Mouse (Mus musculus) heart, postnatal 14 days (tissue): Measurements from ENCODE around the gene Eef1akmt3. TPM values are rescaled to one million over a fixed set of nuclear protein-coding genes. Genes with fewer than 3 reads are reported as not detected.

Source experiments
- DNase-seq, 2 experiments: peaks; one replicate each; pipeline ENCODE4 v3.0.0; 2021 to 2022
- intact Hi-C: fragments of 180-260 bp; cut with DNase I; formaldehyde crosslinking; loops from one replicate; pipeline ENCODE4 v1.15.1; 2025
- total RNA-seq, 2 experiments: library from RNA; stranded (reverse); gene quantifications; 2 replicates each; pipeline ENCODE4 v1.2.3; 2021

Eef1akmt3 gene
- total RNA-seq, 2 experiments from 2014 or later = 0.12 TPM; not detected in 1

DNA sequence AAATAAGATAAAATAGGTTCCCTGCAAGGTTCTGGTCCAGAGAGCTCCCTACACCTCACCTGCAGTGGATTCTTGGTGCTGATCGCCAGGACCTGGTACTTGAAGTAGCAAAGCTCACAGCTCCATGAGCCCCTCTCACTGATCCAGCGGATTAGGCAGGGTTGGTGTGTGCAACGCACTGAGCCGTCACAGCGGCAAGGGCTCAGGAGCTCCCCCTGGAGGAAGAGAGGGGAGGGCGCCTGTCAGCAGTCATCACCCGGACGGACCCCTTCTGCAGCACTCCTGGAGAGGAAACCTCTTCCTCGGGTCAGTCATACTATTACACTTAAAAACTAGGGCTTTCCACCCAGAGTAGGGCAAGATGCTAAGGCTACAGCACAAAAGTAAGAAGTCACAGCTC is 16.8 kb upstream of the Eef1akmt3 start:
- DNase-seq = peak; percentile 80 to 86
- intact Hi-C loops = no loop called here

DNA sequence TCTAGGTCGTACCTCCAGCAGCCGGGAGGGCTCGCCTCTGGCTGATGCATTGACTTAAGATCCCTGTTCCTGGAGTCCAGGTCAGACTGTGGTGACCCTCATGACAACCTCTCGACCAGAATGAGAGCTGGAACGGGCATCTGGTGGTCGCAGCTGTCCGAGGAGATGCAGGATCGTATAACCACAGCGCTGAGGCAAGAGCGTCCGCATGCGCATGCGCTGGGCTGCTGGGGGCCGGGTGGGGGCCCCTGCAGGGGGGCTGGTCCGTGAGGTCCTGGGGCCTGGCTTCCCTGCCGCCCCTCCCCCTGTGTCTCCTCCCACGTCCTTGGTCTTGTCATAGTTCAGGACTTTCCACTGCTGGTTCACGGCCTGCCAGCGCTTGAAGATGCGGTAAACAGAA is 15.2 kb upstream of the Eef1akmt3 start:
- no peak for DNase-seq
- intact Hi-C loops = no loop called here

GRCm38 (mm10) chr10:127055406-127055805 is 14.1 kb upstream of the Eef1akmt3 start:
- no peak for DNase-seq
- intact Hi-C loops = no loop called here

DNA sequence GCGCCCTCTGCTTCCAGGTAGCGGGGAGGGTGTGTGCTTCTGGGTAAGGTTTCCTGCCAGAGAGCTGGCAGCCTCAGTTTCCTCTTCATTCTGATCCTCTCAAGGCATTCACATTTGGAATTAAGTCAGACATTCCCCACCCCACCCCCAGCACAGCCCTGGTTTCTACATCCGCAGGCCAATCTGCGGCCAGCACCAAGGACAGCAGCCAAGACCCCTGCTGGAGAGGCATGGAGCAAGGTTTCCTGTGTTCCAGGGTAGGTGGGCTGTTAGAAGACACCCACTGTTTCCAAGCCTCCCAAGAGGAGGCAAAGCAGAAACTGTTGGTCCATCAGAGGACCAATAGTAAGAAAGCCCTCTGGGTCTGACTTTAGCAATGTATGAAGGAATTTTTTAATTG is 13.3 kb upstream of the Eef1akmt3 start:
- no peak for DNase-seq
- intact Hi-C loops = no loop called here

GRCm38 (mm10) chr10:127050119-127050474 is 8.8 kb upstream of the Eef1akmt3 start:
- DNase-seq = no peak
- intact Hi-C loops = no loop called here

DNA sequence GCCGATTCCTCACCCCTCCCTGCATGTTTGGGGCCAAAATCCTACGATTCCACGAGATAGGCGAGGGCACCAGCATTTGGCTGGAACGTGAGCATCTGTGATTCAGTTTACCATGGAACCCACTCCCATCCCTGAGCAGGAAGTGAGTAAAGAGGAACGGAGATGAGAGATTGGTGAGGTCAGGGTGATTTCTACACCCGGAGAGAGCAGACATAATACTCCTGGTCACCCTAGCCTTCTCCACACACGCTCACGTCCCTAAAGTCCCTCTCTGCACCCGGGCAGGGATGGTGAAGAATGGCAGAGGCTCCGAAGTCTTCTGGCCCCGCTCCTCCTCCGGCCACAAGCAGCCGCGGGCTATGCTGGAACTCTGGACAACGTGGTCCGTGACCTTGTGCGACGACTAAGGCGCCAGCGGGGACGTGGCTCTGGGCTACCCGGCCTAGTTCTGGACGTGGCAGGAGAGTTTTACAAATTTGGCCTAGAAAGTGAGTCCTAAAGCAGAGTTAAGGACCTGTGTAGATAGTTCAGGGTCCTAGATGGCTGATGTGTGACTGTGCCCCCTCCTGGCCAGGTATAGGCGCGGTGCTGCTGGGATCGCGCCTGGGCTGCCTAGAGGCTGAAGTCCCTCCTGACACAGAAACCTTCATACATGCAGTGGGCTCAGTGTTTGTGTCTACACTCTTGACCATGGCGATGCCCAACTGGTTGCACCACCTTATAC is 8.2 kb upstream of the Eef1akmt3 start:
- no peak for DNase-seq
- intact Hi-C loops = no loop called here

DNA sequence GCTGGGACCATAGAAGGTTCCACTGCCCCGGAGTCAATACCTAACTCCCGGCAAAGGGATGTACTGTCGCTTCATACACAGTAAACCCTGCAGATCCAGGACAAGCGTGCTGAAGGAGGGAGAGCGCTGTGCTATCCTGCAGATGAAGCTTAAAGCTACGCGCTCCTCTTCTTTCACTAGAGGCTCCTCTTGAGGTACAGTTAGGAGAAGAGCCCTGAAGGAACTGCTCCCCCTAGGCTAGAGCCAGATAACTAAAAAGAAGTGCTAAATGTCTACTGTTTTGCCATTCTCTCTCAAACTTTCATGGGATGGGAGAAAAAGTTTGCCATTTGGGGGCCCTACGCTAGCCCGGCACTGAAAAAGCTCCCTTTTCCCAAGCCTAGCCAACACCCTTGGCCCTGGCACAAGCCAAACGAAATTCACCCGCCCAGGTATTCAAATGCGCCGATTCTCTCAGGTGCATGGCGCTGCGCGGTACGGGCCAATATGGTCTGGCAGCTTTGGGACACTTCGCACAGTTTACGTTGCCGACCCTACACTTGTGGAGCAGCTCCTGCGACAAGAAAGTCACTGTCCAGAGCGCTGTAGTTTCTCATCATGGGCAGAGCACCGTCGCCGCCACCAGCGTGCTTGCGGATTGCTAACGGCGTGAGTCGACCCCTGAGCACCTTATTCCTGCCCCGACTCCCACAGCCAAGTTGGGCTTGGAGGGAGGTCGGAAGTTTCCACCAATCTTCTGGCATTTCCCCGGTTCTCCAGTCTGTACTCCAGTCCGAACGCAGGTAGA is 7.5 kb upstream of the Eef1akmt3 start:
- intact Hi-C loops = no loop called here
- DNase-seq = no peak

- intact Hi-C loops = no loop called here
- DNase-seq = no peak
Observed at GRCm38 (mm10) chr10:127047954-127048353, 6.6 kb upstream of the Eef1akmt3 start, which contains the start of gene Cyp27b1. Cyp27b1 (plus strand) TSS chr10:127048250.

DNA sequence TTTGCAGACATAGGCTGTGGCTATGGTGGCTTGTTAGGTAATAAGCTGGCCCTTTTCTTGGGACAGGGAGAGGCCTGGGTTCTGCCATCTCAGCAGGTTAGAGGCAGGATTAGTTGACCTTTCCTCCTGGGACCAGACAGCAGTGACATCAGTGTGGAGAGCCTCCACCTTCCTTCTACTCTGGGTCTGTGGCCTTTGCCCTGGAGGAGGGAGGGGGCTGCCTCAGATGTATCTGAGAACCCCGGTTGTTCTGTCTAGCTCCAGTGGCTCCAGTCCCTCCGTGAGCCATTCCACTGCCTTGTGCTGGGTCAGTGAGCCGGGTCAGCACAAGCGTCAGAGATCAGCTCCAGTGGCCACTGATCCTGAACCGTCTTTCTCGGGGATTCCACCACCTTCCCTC is 1.9 kb upstream of the Eef1akmt3 start:
- intact Hi-C loops = no loop called here
- DNase-seq = no peak

- intact Hi-C loops = no loop called here
- no peak for DNase-seq
Observed at GRCm38 (mm10) chr10:127042468-127043115, 1.3 kb upstream of the Eef1akmt3 start.

DNA sequence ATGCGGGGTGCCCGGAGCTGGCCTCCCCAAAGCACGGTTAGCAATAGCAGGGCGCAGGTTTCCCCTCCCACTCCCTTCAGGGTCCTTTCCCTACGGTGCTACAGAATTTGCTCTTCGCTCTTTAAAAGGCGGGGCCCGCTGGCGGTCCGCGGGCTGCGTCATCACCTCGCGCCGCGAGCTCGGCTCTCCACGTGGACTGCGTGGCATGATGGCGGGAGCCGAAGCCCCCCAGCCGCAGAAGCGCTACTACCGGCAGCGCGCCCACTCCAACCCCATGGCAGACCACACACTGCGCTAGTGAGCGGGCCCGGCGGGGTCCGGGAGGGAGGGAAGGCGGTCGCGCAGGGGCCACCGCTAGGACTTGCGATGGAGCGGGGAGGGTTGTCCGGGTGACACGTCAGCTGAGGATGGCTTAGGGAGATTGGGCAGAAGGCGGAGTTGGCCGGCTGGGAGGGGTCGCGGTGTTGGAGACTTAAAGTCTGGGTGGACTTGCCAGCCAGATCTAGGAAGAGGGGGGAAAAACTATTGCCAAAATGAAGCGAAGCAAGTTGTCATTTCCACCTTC is 543 bp upstream of the Eef1akmt3 start:
- DNase-seq = peak; percentile 89 to 93
- intact Hi-C loops = no loop called here

DNA sequence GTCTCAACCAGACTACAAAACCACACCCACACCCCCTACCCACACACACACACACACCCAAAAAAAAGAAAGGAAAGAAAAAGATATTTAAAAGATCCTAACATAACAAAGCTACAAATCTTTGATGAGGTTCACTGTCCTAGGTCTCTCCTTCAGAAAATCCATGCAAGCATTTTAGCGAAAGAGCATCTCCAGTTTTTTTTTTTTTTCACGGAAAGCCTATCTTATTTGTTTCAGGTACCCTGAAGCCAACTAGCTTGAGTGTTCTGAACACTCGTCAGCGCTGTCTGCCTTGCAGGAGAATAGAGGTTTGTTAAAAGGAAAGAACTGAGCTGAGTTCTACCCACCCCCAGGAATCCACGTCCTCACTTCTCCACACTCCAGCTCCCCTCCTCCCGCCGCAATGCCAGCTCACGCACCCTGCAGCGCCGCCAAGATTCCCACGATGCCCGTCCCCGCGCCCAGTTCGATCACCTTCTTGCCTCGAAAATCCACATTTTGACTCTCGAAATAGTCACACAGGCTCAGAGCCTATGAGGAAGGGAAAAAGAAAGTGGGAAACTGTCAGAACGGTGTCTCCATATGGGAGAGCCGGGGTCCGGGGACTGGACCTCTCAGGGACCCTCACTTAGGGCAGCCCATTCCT is 621 bp downstream of the Eef1akmt3 start:
- intact Hi-C loops = no loop called here

GRCm38 (mm10) chr10:127037641-127038040 is 3.7 kb downstream of the Eef1akmt3 start:
- no peak for DNase-seq
- intact Hi-C loops = no loop called here

More for the DNA sequence above, 621 bp downstream of the Eef1akmt3 start:
- DNase-seq = no peak

DNA sequence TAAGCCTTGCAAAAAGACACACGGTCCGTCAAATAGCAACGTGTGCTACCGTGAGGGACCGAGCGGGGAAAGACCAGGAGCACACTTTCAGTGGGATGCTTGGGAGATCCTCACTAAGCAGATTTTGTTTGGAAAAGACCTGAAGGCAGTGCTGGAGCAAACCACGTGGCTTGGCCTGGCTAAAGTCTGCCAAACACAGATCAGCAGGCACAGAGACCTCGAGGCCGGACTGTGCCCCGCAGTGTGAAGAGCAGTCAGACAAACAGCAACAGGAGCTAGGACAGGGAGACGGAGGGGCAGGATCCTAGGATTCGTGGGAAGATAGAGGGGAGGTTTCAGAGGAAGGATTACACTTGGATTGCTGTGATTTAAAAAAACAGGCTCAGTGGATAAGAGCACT is 5.0 kb downstream of the Eef1akmt3 start:
- DNase-seq = no peak
- intact Hi-C loops = no loop called here

- DNase-seq = no peak
- intact Hi-C loops = no loop called here
Observed at GRCm38 (mm10) chr10:127033301-127033741, 8.0 kb downstream of the Eef1akmt3 start.

DNA sequence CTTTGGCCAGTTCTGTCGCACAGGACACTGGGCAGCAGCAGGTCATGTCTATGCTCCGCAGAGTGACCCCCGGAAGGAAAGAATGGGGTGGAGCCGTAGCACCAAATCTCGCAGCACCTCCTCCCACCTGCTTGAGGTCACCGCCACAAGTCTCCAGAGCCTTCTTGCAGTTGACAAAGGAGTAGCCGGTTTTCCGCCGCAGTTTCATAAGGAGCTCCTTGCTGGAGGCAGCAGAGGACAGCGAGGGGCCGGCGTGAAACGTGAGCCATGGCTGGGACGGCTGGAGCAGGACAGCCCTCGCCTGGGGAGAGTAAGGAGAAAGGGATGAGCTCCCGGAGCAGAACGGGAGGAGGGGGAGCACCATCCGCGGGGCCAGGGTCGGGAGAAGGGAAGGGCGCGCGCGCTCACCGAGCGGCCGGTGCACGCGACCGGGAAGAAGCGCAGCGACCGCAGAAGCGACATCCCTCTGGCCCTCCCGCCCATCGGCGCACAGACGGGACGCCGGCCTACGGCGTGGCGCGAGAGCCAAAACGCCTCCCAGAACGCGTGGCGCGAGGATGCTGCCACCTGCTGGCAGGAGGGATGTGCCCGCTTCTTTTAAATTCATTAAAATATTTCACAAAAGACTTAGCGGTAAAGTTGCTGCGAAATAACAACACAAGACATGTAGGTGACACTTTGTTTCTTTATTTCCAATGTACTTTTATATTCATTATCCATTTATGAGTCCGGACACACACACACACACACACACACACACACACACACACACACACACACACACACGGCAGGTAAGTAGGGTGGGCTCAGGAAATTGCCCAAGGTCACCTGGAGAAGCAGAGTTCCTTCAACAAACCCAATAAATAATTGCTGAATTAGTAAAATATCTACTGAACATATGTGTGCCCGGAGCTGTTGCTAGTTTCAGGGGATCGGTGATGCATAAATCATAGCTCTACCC is 10.7 kb downstream of the Eef1akmt3 start, which contains the start of gene Tsfm:
Gene Tsfm, minus strand, starts transcription at position 505 of the 961 bp plus-strand sequence.
- intact Hi-C loops = loop anchor here (1.0 to 2.0 kb wide), 2 partner anchors 40 to 111 kb away; no protein-coding TSS in a partner anchor
- DNase-seq = peak; percentile 95 to 97

DNA sequence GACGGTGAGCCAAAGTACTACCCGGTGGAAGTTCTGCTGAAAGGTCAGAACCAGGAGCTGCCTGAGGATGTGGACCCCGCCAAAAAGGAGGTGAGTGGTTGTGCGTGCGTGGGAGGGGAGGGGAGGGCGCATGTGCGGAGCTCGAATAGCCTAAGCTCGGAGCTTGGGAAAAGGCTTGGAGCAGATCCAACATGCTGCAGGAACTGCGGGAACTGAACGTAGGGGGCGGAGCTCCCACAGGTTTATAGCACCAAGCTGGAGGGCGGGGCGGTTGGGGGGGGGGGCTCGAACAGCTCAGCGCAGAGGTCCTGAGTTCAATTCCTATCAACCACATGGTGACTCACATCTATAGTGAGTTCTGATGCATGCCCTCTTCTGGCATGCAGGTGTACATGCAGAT is 22.9 kb downstream of the Eef1akmt3 start:
- DNase-seq = no peak
- intact Hi-C loops = no loop called here

- no peak for DNase-seq
- intact Hi-C loops = no loop called here
Observed at GRCm38 (mm10) chr10:127017071-127017470, 24.2 kb downstream of the Eef1akmt3 start.

DNA sequence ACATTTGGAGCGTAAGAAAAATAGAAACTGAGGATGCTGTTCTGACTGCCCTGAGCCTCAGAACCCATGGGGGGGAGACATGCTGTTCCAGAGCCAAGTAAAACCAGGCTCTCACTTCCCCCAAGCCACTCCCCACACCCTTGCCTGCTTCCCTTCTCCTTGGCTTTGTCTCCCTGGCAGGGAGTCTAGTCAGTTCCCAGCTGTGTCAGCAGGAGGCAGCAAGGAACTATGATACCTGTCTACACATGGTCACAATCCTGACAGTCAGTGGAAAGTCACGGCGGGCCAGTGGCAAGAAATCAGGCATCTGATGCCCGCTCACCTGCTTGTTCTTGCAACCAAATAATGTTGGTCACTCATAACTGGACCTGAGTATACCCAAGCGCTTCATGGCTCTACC is 24.8 kb downstream of the Eef1akmt3 start:
- intact Hi-C loops = no loop called here
- peak in 1 of 2 experiments; percentile 33 for DNase-seq
